Mouse (Mus musculus): ENCODE measurements around the gene Acoxl. TPM values are rescaled to one million over a fixed set of nuclear protein-coding genes. Genes with fewer than 3 reads are reported as not detected.

Gene Acoxl
- polyA plus RNA-seq, 1 experiment from 2014 or later: 0.11 TPM

DNA sequence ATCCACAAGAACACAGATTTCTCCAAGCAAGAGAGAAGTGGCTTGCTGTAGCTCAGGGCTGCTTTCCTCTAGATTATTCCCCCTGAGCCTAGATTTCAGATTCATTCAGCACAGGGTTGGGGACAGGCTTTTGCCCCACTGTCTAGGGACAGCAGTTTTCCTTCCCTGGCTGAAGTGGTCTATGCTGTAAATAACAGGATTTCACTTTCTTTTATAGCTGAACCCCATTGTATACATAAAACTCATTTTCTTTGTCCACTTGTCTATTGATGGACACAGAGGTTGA is 182.2 kb downstream of the Acoxl start:
- H3K4me3 ChIP-seq (ENCODE audit: low read depth, low read length): no peak overlapping the region
- H3K4me2 ChIP-seq: no peak overlapping the region
- H3K36me3 ChIP-seq (ENCODE audit: control insufficient read depth, insufficient read depth, low read length): no peaks in the 10 kb centered on the region
- no peak overlapping the region for H3K9ac ChIP-seq (ENCODE audit: low read depth, low read length)
- H3K4me1 ChIP-seq (ENCODE audit: control insufficient read depth, insufficient read depth, low read length): no peaks in the 10 kb centered on the region
- H3K27ac ChIP-seq (ENCODE audit: low read depth, low read length): no peak overlapping the region
- no peaks in the 10 kb centered on the region for H3K9me3 ChIP-seq (replicated peaks; ENCODE audit: control insufficient read depth, low read length)
- ATAC-seq (replicated peaks; ENCODE audit: insufficient number of reproducible peaks, low FRiP score, low TSS enrichment): no peak
- H3K27me3 ChIP-seq (ENCODE audit: control insufficient read depth, insufficient read depth, low read length): no peaks in the 10 kb centered on the region

DNA sequence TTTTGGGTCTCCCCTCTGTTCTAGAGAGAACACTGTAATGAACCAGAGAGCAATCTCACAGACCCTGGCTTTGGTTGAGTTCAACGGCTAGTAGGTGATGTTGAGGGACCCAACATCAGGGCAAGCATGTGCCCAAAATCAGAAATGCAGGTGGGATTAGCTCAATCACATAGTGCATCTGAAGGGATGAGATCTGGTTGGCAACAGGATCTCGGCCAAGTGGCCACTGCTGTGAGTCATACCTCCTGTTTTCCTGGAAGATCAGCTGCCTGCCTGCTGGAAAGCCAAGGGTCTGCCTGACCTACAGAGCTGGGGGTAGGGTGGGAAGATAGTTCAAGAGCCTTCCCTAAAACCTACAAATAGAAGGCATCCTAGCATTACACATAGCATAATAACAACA is 185.2 kb downstream of the Acoxl start:
- WGBS (ENCODE audit: insufficient replicate concordance): 66% methylated on average over 2 of the region's 2 CpGs
- ATAC-seq (replicated peaks; ENCODE audit: insufficient number of reproducible peaks, low FRiP score, low TSS enrichment): no peak
- H3K9me3 ChIP-seq (replicated peaks; ENCODE audit: control insufficient read depth, low read length): no peaks in the 10 kb centered on the region
- H3K9ac ChIP-seq (ENCODE audit: low read depth, low read length): no peak overlapping the region
- no peaks in the 10 kb centered on the region for H3K36me3 ChIP-seq (ENCODE audit: control insufficient read depth, insufficient read depth, low read length)
- no peak overlapping the region for H3K4me3 ChIP-seq (ENCODE audit: low read depth, low read length)
- no peak overlapping the region for H3K27ac ChIP-seq (ENCODE audit: low read depth, low read length)
- H3K4me2 ChIP-seq: no peak overlapping the region
- no peaks in the 10 kb centered on the region for H3K27me3 ChIP-seq (ENCODE audit: control insufficient read depth, insufficient read depth, low read length)
- H3K4me1 ChIP-seq (ENCODE audit: control insufficient read depth, insufficient read depth, low read length): no peaks in the 10 kb centered on the region

DNA sequence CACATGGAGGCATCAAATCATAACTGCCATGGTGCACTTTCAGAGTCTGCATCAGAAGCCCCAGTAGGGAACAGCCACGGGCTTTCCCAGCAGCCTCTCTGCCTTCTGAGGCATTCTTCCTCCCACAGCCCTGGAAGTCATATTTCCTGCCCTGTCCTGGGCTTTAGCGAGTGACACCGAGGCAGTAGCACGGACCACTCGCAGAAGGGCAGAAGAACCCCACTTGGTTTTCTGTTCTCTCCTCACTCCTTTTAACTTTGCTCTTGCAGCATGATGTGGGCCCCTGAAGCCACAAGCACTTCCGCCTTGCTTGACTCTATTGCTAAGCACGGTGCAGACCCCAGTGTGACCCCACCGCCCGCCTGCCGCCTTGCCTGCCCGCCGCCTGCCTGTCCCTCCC is 189.0 kb downstream of the Acoxl start:
- H3K9me3 ChIP-seq (replicated peaks; ENCODE audit: control insufficient read depth, low read length): no peaks in the 10 kb centered on the region
- no peak overlapping the region for H3K9ac ChIP-seq (ENCODE audit: low read depth, low read length)
- H3K4me2 ChIP-seq: no peak overlapping the region
- no peaks in the 10 kb centered on the region for H3K27me3 ChIP-seq (ENCODE audit: control insufficient read depth, insufficient read depth, low read length)
- WGBS (ENCODE audit: insufficient replicate concordance): 72% methylated on average over 12 of the region's 12 CpGs
- no peak for ATAC-seq (replicated peaks; ENCODE audit: insufficient number of reproducible peaks, low FRiP score, low TSS enrichment)
- no peak overlapping the region for H3K4me3 ChIP-seq (ENCODE audit: low read depth, low read length)
- H3K27ac ChIP-seq (ENCODE audit: low read depth, low read length): no peak overlapping the region
- H3K4me1 ChIP-seq (ENCODE audit: control insufficient read depth, insufficient read depth, low read length): no peaks in the 10 kb centered on the region
- H3K36me3 ChIP-seq (ENCODE audit: control insufficient read depth, insufficient read depth, low read length): no peaks in the 10 kb centered on the region

DNA sequence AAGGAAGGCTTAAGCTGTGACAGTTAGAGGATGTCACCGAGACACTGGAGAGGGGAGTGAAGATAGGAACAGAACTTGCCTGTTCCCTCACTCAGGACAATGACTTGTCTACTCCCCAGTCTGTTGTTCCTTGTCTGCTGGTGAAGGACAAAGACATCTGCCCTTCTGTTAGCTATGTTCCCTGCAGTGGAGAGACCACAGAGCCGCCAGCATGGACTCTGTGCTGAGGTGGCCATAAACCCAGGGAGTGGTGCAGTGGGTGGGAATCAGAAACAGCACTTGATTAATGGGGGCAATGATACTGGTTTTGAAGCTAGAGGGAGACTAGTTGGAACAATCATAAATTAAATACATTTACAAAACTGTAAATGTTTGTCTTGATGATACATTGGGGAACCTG is 191.3 kb downstream of the Acoxl start:
- Histone ChIP-seq H3K4me1 (ENCODE audit: control insufficient read depth, insufficient read depth, low read length) (no peaks in the 10 kb centered on the region), H3K27ac (ENCODE audit: low read depth, low read length) (no peak overlapping the region), H3K4me3 (ENCODE audit: low read depth, low read length) (no peak overlapping the region), H3K9me3 (replicated peaks; ENCODE audit: control insufficient read depth, low read length) (no peaks in the 10 kb centered on the region), H3K36me3 (ENCODE audit: control insufficient read depth, insufficient read depth, low read length) (no peaks in the 10 kb centered on the region), H3K4me2 (no peak overlapping the region), H3K27me3 (ENCODE audit: control insufficient read depth, insufficient read depth, low read length) (no peaks in the 10 kb centered on the region), H3K9ac (ENCODE audit: low read depth, low read length) (no peak overlapping the region)
- WGBS (ENCODE audit: insufficient replicate concordance): 66% methylated on average over 2 of the region's 2 CpGs
- no peak for ATAC-seq (replicated peaks; ENCODE audit: insufficient number of reproducible peaks, low FRiP score, low TSS enrichment)

DNA sequence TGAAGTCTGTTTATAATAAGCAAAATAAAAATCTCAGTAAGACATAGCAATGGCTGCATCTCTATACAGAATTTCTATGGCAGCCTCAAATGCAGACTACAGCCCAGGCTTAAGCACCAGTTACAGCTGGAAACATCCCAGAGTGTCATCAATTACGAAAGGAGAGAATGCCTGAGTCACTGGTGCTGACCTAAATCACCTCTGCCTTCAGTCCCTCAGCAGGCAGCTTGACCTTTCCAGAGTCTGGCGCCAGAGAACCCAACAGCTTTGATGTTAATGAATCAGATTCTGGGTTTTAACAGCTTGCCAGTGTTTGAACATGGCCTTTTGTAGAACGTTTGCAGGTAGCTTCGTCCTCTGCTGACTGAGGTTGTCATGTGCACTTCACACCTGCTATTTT is 193.4 kb downstream of the Acoxl start:
- H3K4me3 ChIP-seq (ENCODE audit: low read depth, low read length): no peak overlapping the region
- H3K27me3 ChIP-seq (ENCODE audit: control insufficient read depth, insufficient read depth, low read length): no peaks in the 10 kb centered on the region
- no peaks in the 10 kb centered on the region for H3K4me1 ChIP-seq (ENCODE audit: control insufficient read depth, insufficient read depth, low read length)
- no peak overlapping the region for H3K9ac ChIP-seq (ENCODE audit: low read depth, low read length)
- no peak for ATAC-seq (replicated peaks; ENCODE audit: insufficient number of reproducible peaks, low FRiP score, low TSS enrichment)
- no peak overlapping the region for H3K4me2 ChIP-seq
- H3K9me3 ChIP-seq (replicated peaks; ENCODE audit: control insufficient read depth, low read length): no peaks in the 10 kb centered on the region
- 32% methylated on average over 4 of the region's 4 CpGs for WGBS (ENCODE audit: insufficient replicate concordance)
- H3K27ac ChIP-seq (ENCODE audit: low read depth, low read length): no peak overlapping the region
- no peaks in the 10 kb centered on the region for H3K36me3 ChIP-seq (ENCODE audit: control insufficient read depth, insufficient read depth, low read length)

DNA sequence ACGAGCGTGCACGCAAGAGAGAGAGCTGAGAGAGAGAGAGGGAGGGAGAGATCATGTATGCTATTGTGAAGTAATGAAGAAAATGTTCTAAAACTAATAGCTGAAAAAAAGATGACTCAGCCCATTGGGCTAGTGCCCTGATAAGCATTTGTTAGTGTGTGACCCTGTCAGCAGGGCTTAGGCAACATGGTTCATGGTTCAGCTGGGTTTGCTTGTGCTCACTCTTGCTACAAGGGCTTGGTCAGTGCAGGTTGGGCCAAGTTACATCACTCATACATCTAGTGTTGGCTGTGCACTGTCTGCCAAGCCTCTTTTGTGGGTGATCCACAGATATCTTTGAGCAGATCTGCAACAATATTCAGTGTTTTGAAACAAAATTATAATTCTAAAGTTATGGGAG is 194.8 kb downstream of the Acoxl start:
- Histone ChIP-seq H3K9ac (ENCODE audit: low read depth, low read length) (no peak overlapping the region), H3K9me3 (replicated peaks; ENCODE audit: control insufficient read depth, low read length) (no peaks in the 10 kb centered on the region), H3K4me1 (ENCODE audit: control insufficient read depth, insufficient read depth, low read length) (no peaks in the 10 kb centered on the region), H3K36me3 (ENCODE audit: control insufficient read depth, insufficient read depth, low read length) (no peaks in the 10 kb centered on the region), H3K27me3 (ENCODE audit: control insufficient read depth, insufficient read depth, low read length) (no peaks in the 10 kb centered on the region), H3K4me3 (ENCODE audit: low read depth, low read length) (no peak overlapping the region), H3K4me2 (no peak overlapping the region), H3K27ac (ENCODE audit: low read depth, low read length) (no peak overlapping the region)
- no peak for ATAC-seq (replicated peaks; ENCODE audit: insufficient number of reproducible peaks, low FRiP score, low TSS enrichment)
- 79% methylated on average over 3 of the region's 3 CpGs for WGBS (ENCODE audit: insufficient replicate concordance)

DNA sequence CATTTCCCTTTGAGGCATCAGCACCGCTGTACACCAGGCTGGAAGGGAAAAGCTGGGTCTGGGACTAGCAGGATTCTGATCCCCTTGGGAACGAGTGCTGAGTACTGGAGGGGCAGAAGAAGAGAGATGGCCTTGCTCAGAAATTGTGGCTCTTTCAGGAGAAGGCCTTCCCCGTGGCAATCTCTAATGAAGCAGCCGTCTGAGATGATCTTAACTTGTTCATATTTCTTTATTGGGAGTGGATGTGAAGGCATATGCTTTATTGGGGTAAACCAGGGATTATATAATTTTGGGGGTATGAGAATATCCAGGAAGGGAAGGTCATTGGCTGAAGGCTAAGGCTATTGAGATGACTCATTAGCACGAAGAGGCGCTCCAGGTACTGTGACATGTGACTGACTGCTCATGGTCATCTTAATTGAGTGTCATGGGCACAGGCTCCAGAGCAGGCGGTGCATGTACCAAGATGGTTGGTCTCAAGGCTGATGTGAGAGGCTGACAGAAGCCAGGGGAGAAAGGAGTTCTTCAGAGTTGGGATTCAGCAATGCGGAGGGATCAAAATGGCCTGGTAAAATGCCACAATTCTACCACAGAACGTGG is 195.5 kb downstream of the Acoxl start:
- WGBS (ENCODE audit: insufficient replicate concordance): 87% methylated on average over 9 of the region's 9 CpGs
- Histone ChIP-seq H3K4me2 (no peak overlapping the region), H3K9me3 (replicated peaks; ENCODE audit: control insufficient read depth, low read length) (no peaks in the 10 kb centered on the region), H3K27me3 (ENCODE audit: control insufficient read depth, insufficient read depth, low read length) (no peaks in the 10 kb centered on the region), H3K27ac (ENCODE audit: low read depth, low read length) (no peak overlapping the region), H3K9ac (ENCODE audit: low read depth, low read length) (no peak overlapping the region), H3K36me3 (ENCODE audit: control insufficient read depth, insufficient read depth, low read length) (no peaks in the 10 kb centered on the region), H3K4me3 (ENCODE audit: low read depth, low read length) (no peak overlapping the region), H3K4me1 (ENCODE audit: control insufficient read depth, insufficient read depth, low read length) (no peaks in the 10 kb centered on the region)
- ATAC-seq (replicated peaks; ENCODE audit: insufficient number of reproducible peaks, low FRiP score, low TSS enrichment): no peak

DNA sequence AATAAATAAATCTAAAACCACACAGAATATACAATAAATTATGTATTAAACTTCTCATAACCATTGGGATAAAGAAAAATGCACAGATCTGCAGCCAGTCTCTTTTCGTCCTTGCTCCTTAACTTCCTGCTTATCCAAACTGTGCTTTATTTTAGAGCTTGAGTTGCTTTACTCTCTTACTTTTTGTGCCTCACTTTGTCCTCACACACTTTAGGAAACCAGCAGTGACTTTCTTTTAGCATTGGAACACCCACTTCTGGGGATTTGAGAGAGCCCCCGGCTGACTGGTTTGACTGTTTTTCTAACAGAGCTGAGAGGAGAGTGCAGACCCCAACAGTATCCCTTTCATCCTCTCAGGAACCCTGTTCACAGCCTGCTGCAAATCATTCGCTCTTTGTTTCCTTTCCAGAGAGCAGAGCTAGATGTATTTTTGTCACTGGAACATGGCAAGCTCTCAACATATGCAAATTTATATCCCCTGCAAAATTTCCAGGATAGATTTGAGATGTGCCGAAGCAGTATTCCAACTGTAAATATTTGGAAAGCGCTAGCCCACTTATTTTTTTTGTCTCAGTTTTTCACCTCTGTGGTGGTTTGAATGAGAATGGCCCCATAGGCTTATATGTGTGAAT is 199.7 kb downstream of the Acoxl start:
- Histone ChIP-seq H3K9me3 (replicated peaks; ENCODE audit: control insufficient read depth, low read length) (no peaks in the 10 kb centered on the region), H3K27ac (ENCODE audit: low read depth, low read length) (no peak overlapping the region), H3K9ac (ENCODE audit: low read depth, low read length) (no peak overlapping the region), H3K4me1 (ENCODE audit: control insufficient read depth, insufficient read depth, low read length) (no peaks in the 10 kb centered on the region), H3K4me3 (ENCODE audit: low read depth, low read length) (no peak overlapping the region), H3K27me3 (ENCODE audit: control insufficient read depth, insufficient read depth, low read length) (no peaks in the 10 kb centered on the region), H3K4me2 (no peak overlapping the region), H3K36me3 (ENCODE audit: control insufficient read depth, insufficient read depth, low read length) (no peaks in the 10 kb centered on the region)
- ATAC-seq (replicated peaks; ENCODE audit: insufficient number of reproducible peaks, low FRiP score, low TSS enrichment): no peak
- 79% methylated on average over 5 of the region's 5 CpGs for WGBS (ENCODE audit: insufficient replicate concordance)

DNA sequence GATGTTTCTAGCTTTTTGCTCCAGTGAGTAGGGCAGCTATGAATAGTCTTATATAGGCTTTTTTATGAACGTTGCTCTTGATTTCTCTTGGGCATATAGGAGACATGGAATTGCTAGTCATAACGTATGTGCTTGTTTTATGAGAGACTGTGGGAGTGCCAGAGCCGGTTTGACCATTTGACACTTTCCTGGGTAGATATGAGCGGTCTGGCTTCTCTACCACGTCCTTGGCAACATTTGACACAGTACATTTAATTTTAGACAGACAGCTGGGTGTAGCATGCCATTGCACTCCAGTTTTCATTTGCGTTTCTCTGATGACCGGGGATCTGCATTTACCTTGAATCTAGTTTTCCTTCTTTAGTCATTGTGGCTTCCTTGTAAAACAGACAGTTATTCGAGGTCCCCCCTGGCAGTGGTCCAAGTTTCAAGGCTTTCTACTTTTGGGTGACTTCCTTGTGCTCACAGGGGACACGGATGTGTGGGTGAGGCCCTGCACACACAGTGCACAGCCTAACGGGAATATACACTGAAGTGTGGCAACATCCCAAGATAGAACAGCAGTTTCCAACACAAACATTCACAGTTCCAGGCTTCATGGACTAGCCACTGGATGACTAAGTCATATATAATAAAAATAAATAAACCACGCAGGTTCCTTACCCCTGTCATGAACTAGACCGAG is 202.5 kb downstream of the Acoxl start:
- no peak for ATAC-seq (replicated peaks; ENCODE audit: insufficient number of reproducible peaks, low FRiP score, low TSS enrichment)

More for the DNA sequence above, 202.5 kb downstream of the Acoxl start:
- no peaks in the 10 kb centered on the region for H3K27me3 ChIP-seq (ENCODE audit: control insufficient read depth, insufficient read depth, low read length)
- H3K4me1 ChIP-seq (ENCODE audit: control insufficient read depth, insufficient read depth, low read length): no peaks in the 10 kb centered on the region
- WGBS (ENCODE audit: insufficient replicate concordance): 70% methylated on average over 12 of the region's 12 CpGs
- H3K4me2 ChIP-seq: no peak overlapping the region
- H3K4me3 ChIP-seq (ENCODE audit: low read depth, low read length): no peak overlapping the region
- H3K36me3 ChIP-seq (ENCODE audit: control insufficient read depth, insufficient read depth, low read length): no peaks in the 10 kb centered on the region
- no peak overlapping the region for H3K9ac ChIP-seq (ENCODE audit: low read depth, low read length)
- H3K9me3 ChIP-seq (replicated peaks; ENCODE audit: control insufficient read depth, low read length): no peaks in the 10 kb centered on the region
- no peak overlapping the region for H3K27ac ChIP-seq (ENCODE audit: low read depth, low read length)

Measured in heart, embryonic 11.5 days (tissue).